Mouse (Mus musculus) megakaryocyte, embryonic 14.5 days (primary cell): ENCODE measurements around the gene Gm17571.

Experiments used
- FLI1 ChIP-seq: IDR thresholded peaks from 2 replicates; pipeline ENCODE4 v1.6.1; 2012; ENCODE audit warnings: low read length, inconsistent platforms, mixed read lengths
- GATA1 ChIP-seq: IDR thresholded peaks from 3 replicates; pipeline ENCODE4 v1.6.1; 2012; ENCODE audit warnings: mixed read lengths, low read length, inconsistent platforms, borderline replicate concordance

GRCm38 (mm10) chr9:13455231-13455630 lies 8.7 kb upstream of the Gm17571 start:
- TF ChIP-seq GATA1, result no peak
- TF ChIP-seq FLI1, result no peak
